Mouse (Mus musculus): ENCODE results near the gene Lalba.
"Not testable (repeated sequence)": the region's sequence is repeated elsewhere in the genome, so short reads cannot be mapped to it uniquely, and the experiment has no call there.

The Lalba gene

DNA sequence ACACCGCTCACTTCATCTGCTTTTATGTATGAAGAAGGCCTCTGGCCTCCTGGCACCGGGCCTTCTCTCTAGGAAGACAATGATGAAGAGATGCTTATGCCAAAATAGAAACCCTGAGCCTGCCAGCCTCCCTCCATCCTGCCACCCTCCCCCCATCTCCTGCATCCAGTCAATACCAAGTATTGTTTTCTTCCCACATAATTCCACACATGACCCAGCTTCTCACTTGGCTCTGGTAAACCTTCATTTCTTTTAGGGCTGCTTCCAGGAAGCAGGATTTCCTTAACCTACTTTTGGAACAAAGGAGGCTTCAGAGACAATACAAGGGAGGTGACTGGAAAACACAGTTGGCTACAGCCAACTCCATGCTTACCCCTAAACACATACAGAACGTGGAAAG, at the start of gene Lalba:
Lalba (minus strand) TSS at position 21 of the 400 bp plus-strand sequence.
- no peak for DNase-seq

GRCm38 (mm10) chr15:98532281-98532680, 49.8 kb upstream of the Lalba start:
- no peak for DNase-seq

GRCm38 (mm10) chr15:98528066-98528563, 45.6 kb upstream of the Lalba start:
- no peak for DNase-seq

DNA sequence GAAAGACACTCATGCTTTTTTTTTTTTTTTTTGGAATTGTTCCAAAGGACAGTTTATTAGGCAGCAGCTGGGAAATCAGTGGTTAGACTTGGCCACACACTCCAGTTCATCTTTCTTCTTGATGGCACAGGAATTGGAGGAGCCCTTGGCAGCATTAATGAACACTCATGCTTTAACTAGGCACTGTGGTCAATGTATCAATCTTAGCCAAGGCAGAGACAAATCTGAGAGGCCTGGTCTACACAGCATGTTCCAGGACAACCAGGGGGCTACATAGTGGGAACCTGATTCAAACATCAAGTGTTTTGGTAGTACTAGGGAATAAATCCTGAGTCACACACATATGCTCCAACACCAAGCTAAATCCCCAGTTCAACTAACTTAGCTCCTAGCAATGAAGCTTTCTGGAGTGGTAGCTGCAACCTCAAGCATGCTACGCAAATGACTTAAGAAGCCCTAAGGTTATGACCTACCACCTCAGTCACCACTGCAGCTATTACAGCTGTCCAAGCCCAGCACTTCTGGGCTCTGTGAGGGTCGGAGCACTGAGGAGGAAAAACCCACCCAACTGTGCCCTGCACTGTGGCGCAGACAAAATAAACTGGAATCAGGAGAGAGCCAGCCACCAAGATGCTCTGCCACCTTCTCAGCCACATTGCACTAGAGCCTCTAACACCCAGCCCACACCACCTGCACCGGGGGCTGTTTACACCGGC, 44.7 kb upstream of the Lalba start:
- no peak for DNase-seq

DNA sequence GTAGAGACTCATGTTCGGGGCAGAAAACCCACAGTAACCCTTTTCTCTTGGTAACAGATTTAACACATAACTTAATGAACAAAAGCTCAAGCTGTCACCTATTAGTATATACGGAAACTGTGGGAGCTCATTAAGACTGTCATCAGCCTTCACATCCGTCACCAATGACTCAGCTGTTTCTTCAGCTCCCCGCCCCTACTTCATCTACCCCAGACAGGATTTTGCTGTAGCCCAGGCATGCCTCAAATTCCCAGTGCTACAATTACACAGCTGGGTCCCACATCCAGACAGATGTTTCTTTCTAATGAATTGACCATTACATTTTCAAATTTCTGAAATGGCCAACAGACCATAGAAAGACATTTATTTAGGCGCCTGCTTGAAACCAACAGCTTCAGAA, 43.5 kb upstream of the Lalba start:
- no peak for DNase-seq

- DNase-seq: no peak
These were observed 38.7 kb upstream of the Lalba start for GRCm38 (mm10) chr15:98521245-98521644.

DNA sequence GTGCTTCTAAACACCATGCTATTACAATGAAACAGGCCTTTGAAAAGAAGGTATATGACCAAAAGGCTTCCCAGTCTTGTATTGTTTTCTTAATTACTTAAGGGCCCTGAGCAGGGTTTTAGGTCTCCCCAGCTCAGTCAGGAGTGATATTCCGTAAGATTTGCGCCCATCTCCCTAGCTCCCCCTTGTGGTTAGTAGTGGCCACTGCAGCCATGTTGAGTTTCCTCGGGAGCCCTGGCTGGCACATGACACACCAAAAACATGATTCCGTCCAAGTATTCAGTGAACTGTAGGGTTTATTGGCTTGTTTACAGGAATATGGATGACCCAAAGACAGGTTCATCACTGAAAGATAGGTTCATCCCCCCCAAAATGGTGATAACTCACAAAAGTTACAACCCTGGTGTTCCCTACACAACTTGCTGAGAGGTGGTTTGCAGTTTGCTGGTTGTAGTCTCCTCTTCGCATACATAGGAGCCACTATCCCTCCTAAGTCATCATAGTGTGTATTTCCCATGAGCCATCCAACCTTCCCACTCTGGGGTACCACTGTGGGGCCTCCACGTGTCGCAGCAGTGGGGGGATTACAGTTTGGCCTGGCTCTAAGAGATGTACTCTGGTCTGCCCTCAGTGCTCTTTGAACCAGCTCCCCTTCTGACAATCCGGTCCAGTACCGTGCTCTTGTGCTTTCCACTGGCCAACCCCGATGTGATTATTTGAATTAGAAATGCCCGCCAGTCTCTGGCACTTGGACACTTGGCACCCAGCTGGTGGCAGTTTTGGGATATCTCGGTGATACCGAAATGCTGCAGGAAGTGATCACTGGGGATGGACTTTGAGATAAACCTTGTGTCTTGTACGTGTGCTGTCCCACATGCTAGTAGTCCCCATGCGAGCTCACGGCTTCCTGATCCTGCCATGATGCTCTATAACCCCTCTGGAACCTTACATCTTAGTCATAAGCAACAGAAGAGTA, 35.1 kb upstream of the Lalba start:
- peak; percentile 58 for DNase-seq

DNA sequence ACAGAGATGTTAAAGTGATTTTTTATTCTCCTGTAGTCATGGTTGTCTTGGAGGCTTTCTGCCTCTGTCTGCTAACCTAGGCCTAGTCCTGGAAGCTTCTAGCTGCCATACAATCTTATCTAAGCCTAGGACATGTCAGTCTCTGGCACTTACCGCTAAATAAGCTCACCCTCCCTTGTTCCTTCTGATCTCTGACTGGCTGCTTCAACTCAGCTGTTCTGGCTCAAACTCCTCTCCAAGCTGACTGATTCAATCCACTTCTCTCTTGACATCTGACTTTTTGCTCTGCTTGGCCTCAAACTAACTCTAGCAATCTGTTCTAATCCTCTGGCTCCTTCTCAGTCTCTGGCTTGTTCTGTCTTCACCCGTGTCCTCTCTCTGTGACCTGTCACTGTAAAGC, 32.3 kb upstream of the Lalba start:
- DNase-seq: not testable (repeated sequence)

GRCm38 (mm10) chr15:98514146-98514545, 31.6 kb upstream of the Lalba start:
- no peak for DNase-seq

GRCm38 (mm10) chr15:98513676-98514075, 31.2 kb upstream of the Lalba start:
- DNase-seq: not testable (repeated sequence)

DNA sequence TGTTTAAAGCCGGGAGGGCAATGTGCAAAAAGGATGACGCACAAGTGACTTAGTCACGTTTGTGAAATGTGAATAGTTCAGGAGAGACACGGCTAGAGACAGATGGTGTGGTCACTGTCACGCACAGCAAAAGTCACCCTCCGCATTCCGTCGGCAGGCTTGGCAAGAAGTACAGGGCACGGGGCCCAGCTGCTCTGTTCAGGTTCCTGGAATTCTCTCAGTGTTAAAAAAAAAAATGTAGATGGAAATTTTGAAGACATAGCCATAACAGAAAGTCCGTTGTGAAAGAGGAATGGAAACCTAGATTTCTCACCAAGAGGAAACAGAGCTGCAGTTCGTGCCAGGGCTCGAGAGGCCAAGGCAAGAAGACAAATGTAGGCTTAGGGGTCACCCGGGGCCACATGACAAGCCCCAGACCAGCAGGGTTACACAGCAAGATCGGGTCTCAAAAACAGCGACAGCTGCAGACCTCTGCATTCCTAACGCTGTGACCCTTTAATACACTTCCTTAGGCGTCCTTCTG, 30.3 kb upstream of the Lalba start:
- DNase-seq: peak; percentile 48

- DNase-seq: no peak
These were observed 29.7 kb upstream of the Lalba start for GRCm38 (mm10) chr15:98512232-98512631.

DNA sequence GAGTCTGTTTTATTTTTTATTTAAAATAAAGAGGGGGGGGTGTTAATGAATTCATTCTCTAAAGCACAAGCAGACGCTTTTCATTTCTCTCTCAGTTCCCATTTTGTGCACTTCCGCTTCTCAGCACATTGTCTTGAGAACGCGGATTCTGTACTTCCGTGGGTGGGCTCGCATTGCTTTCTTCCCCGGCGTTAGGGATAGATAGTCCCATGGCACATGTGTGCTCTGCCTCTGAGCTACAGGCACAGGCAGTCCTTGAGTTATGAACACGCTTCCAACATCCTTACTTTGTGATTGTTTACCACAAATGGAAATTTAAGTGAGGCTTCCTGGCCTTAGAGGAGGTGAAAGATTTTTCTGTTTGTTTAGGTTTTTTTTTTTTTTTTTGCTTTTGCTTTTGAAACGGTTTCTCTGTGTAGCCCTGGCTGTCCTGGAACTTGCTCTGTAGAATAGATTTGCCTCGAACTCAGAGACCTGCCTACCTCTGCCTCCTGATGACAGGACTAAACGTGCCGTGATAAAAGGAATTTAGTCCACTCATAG, 28.9 kb upstream of the Lalba start:
- DNase-seq: no peak

DNA sequence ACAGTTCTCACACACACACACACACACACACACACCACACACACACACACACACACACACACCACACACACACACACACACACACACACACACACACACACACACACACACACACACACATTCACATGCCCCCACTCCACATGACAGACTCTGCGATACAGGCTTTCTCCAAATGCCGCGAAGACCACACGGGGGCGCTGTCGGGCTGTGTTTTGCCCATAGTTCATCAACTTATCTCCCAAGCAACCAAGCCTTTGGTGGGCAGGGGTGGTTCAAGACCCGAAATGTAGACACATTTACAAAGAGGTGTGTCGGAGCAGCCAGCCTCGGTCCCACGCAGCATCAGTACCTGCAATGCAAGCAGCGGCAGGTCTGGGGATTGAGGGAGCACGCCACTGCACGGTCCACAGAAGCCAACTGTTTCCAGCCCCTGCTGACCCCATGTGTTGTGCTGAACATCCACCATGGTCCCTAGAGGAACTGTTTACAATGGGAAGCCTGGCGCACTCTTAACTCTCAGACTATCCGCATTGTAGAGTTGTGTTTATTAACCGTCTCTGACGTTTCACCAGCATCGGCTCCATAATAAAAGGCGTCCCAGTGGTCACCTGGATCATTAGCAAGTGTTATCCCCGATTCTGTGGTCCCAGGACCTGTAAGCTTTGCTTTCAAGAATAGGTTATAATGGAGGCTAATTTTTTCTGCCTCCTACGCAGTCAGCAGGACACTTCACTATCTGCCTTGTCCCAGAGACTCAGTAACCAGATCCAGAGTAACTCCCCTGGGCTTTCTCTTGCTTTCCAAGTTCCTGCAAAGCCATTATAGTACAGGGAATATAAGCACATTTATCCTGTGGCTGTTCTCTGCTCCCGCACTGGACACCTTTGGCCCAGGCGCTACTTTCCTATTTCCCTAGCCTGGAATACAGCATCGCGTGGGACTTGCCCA, 28.2 kb upstream of the Lalba start:
- DNase-seq: peak; percentile 65

- DNase-seq: no peak
These were observed 26.9 kb upstream of the Lalba start for GRCm38 (mm10) chr15:98509387-98509786.

- no peak for DNase-seq
These were observed 24.8 kb upstream of the Lalba start for GRCm38 (mm10) chr15:98507321-98507720.

DNA sequence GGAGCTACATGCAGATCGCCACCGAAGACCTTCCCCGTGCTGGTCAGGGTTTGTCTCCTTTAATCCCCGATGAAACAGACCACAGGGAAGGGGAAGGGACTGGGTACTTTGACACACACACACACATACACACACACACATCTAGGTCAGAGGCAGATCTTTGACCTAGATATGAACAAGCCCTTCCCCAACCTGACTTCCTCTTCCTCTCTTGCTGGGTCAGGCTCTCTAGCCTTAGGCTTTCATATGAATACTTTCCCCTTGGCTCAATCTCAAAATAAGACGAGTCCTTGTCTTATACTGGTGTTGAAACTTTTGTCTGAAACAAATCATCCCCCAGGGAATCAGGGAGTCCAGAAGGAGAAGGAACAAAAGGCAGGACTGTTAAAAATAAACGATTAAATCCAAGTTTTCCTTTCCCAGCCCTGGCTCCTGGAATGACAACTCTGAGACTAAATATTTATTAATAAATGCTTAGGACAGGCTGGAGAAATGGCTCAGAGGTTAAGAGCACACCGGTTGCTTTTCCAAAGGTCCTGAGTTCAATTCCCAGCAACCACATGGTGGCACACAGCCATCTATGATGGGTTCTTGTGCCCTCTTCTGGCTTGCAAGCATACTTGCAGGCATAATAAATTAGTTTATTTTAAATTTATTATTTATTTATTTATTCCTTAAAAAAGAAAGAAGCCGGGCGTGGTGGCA, 23.9 kb upstream of the Lalba start:
- DNase-seq: no peak

DNA sequence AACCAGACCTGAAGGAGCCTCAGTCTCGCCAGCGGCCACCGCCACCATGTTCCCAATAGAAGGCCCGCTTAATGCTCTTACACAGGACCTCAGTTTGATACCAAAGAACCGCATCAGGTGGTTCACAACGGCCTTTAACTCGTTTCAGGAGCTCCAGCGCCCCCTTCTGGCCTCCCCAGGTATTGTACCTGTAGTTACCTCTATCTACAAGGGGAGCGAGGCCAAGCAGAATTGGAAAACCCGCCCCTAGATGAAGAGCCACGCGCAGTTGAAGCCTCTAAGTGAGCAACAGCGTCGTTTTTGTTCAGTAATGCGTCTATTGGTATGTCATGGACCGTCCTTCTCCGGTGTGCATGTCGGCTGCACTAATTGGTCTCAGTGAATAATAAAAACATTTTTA, 22.0 kb upstream of the Lalba start:
- DNase-seq: peak; percentile 51

- no peak for DNase-seq
These were observed 20.8 kb upstream of the Lalba start for GRCm38 (mm10) chr15:98503317-98503716.

DNA sequence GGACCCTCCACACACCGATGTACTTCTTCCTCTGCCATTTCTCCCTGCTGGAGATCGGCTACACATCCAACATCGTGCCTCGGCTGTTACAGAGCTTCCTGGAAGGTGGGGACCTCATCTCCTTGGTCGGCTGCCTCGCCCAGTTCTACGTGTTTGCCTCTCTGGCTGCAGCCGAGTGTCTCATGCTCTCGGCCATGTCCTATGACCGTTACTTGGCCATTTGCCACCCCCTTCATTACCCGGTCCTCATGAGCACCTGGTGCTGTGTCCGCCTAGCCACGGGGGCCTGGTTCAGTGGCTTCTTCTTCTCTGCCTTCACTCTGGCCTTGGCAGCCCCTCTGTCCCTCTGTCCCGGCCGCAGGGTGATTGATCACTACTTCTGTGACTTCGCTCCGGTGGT, 15.1 kb upstream of the Lalba start:
- DNase-seq: no peak

DNA sequence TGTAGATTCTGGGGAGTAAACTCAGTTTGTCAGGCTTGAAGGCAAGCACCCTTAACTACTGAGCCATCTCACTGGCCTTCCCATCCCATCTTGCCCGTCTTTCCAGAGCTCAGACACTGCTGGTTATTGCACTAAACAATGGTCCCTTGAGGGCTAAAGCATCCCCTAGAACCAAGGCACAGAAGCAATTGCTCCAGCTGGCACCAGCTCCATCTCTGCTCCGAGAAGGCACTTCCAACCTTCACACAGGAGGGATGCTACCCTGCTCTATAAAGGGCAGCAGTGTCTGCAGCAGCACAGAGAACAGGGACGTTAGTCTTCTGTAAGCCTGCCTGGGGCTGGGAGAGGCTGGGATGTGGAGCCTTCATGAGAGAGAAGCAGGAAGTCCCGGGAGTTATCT, 9.6 kb upstream of the Lalba start, which contains the start of gene Olfr279:
Olfr279 (plus strand) TSS at position 301 of the 400 bp plus-strand sequence.
- no peak for DNase-seq

Measured in cerebellum, adult 8-10 months (tissue).